Mouse (Mus musculus) kidney, postnatal 36 days (tissue): Measurements from ENCODE around the gene Ptprg.

Experiments used
- DNase-seq, 2 experiments: peaks; one replicate each; pipeline ENCODE4 v3.0.0; 2021 to 2022; ENCODE audit warnings: mixed read lengths in 2 of 2

Ptprg gene

DNA sequence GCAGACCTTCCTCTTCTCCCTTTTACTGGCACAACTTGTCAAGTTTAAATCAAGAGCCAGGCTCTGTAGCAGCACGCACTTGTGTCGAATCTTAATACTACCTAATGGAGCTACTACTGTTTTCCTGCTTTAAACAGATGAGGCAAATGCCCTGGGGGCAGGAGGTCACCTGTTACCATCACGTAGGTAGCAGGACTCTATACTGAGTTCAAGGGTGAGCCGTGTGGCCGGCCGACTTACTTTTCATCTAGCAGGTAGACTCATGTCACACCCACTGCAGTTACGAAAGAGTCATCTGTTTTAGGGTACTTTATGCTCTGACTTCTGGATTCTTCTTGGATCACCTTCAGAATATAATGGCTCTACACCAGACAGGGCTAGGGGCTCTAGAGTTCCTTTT lies 66.3 kb downstream of the Ptprg start:
- peak in 1 of 2 experiments; percentile 26 for DNase-seq

DNA sequence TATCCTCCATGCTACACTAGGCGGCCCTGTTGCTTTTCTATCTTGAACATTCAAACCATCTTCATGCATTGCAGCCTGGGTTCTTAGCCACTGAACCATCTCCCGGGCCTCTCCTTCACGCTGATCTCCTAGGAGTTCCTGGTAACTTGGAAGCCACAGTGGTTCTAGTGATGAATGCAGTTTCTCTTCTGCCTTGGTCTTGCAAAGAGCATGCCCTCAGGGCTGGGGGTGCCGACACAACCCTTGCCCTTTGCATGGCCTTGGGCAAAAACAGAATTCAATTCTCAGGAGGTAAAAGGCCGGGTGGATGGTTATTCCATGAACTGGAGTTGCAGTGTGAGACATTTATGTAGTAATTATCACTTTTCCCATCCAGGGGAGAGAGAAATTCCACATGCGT lies 67.0 kb downstream of the Ptprg start:
- no peak for DNase-seq

GRCm38 (mm10) chr14:11620962-11621568 lies 67.7 kb downstream of the Ptprg start:
- no peak for DNase-seq

DNA sequence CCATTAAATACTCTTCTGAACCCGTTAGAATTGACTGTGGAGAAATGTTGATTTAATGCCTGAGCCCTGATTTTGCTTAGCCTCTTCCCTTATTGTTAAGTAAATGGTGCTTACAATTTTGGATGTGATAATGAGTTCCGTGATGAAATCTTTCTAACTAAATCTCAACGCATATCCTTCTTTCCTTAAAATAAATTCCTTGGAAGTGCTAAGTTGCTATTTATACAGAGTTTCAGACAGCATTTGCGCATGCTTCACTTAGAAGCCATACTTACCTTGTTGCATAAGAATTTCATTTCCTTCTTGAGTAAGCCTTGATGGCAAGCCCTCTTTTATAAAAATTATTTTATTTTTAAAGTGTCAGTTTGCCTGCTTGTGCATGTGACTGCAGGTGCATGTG lies 70.2 kb downstream of the Ptprg start:
- DNase-seq = no peak

DNA sequence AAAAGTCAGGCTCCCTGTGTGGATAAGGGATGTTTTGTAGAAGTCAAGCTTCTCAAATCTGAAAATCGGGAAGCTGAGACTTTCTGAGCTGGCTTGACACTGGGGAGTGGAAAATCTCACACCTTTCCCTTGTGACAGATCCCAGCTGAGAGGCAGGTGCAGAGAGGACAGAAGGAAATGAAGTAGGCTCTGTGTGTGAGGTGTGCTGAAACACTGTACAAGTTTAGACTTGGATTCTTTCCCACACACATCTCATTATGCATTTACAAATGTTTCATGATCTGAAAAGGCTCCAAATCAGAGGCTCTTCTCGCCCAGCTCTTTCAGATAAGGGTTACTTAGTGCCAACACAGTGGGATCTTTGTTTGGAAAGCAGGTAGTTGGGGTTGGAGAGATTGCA lies 77.4 kb downstream of the Ptprg start:
- no peak for DNase-seq

GRCm38 (mm10) chr14:11631505-11631904 lies 78.2 kb downstream of the Ptprg start:
- no peak for DNase-seq

DNA sequence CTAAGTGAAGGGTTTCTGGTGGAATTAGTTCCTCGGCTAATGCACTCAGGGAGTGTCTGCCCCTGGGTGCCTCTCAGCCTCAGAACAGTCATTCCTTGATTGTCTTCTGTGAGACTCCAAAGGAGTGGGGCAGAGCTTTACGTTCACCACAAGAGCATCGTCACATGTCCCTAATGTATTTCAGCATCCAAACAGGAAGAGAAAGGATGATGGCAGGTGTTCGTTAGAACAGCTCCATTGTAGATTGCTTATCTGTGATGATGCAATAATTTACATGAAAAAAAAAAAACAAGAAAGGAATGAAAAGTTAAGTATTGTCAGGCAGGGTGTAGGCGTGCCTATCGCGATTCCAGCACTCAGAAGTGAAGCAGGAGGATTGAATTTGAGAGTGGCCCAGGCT lies 84.3 kb downstream of the Ptprg start:
- no peak for DNase-seq

DNA sequence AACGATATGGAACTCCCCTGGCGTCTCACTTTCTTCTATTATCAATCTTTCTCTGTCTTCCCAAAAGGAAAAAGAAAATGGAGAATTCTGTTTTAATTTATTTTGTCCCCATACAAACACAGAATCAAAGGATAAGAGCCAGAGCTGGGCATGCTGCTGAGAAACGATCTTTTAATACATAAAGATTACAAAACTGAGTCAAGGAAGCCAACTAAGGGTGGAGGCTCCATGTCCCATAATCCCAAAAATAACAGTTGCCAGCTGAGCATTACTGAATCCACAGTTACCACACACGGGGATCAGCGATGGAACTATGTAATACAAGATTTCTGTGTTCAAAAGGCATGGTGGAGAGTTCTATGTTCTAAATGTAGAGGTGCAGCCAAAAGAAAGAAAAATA lies 86.0 kb downstream of the Ptprg start:
- DNase-seq = no peak

- DNase-seq = no peak
Measured at GRCm38 (mm10) chr14:11640372-11640771, 87.0 kb downstream of the Ptprg start.

DNA sequence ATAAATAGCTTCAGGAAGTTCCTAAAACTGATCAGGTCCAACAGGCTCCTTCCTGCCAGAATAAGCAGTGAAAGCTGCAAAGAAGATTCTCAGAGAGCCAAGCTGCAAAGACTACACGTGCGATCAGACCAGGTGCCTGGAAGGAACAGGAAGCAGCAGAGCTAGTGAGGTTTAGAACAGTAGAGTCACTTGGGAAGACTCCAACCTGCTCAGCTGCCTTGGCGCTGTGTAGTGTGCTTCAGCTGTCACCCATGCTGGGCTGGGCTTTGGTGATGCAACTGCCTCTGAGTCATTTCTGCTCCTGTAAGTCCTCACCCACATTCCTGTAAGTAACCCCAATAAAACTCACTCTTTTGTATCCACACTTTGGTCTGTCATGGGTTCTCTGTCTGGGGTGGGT lies 87.7 kb downstream of the Ptprg start:
- no peak for DNase-seq

- peak; percentile 50 to 68 for DNase-seq
Measured at GRCm38 (mm10) chr14:11642977-11643376, 89.6 kb downstream of the Ptprg start.

DNA sequence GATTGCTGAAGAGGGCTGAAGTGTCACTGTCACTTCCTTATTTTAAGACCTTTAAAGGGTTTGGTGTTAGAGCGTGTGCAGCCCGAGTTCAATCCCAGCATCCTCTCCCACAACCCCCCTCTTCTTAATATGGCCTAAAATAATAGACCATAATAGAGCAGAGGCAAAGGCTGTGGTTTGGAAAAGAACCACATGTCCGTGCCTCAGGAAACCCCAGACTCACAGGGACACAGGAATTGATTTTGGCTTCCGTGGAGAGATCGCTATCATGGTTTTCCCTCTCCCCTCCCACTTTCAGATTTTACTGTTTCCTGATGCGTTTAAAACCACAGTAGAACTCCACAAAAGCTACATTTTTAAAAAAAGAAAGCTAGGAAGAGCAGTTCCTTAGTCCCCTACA lies 104.0 kb downstream of the Ptprg start:
- DNase-seq = peak in 1 of 2 experiments; percentile 43

- no peak for DNase-seq
Measured at GRCm38 (mm10) chr14:11663661-11664215, 110.4 kb downstream of the Ptprg start.

GRCm38 (mm10) chr14:11664302-11664701 lies 111.0 kb downstream of the Ptprg start:
- DNase-seq = no peak

GRCm38 (mm10) chr14:11665046-11665445 lies 111.7 kb downstream of the Ptprg start:
- no peak for DNase-seq

DNA sequence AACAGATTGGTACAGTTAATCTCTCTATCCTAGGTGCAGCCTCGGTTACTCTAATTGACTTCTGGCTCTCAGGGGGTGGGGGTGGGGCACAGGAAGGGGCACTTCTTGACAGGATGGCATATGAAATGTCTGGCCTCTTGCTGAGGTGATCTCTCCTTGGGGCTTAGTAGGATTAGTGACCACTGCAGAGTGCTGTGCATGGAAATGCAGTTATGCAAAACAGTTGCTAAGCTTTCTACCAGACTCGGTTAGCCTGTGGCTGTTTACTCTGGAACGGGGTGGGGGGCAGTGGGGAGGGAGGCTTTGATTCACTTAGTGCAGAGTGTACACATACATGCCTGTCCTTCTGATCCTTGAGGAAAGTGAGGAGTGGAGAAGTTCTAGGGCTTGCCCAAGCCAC lies 114.4 kb downstream of the Ptprg start:
- DNase-seq = no peak

- no peak for DNase-seq
Measured at GRCm38 (mm10) chr14:11670847-11671246, 117.5 kb downstream of the Ptprg start.

GRCm38 (mm10) chr14:11672981-11673547 lies 119.7 kb downstream of the Ptprg start:
- DNase-seq = no peak

DNA sequence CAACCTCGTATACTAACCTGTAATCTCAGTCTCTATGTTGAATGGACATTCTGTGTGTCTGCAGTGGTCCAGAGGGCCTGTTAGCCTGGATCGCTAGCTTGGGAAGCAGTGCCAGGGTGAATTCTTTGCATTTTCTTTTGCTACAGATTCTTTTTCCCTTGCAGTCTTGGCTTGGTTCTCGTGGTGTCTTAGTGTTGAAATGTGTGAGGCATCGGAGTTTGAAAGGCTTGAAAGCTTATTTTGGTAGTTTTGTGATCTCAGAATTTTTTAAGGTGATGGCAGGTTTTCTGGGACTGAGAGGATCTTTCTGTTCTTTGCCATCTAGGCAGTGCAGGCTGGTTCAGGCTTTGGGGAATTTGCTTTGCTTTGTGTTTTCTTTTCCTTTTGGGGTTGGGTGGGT lies 124.9 kb downstream of the Ptprg start:
- no peak for DNase-seq

GRCm38 (mm10) chr14:11679741-11680140 lies 126.4 kb downstream of the Ptprg start:
- DNase-seq = no peak

DNA sequence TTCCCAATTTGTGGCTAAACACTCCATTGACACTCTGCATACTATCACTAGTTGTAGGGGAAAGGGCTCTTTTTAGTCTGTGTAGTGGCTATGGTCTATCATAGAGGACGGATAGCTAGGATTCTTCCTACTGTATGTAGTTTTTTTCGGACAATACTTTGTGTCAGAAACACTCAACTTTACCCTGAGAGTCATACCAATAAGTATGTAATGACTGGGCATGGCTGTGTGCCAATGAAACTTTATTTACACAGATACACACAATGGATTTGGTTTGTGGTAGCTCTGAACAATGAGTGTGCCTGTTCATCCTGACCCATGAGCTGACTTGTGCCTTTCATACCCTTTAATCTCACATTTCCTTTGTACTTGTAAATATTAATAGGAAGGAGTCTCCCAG lies 127.3 kb downstream of the Ptprg start:
- DNase-seq = no peak

GRCm38 (mm10) chr14:11682441-11682840 lies 129.1 kb downstream of the Ptprg start:
- DNase-seq = peak in 1 of 2 experiments; percentile 6

- no peak for DNase-seq
Measured at GRCm38 (mm10) chr14:11683386-11684081, 130.2 kb downstream of the Ptprg start.

DNA sequence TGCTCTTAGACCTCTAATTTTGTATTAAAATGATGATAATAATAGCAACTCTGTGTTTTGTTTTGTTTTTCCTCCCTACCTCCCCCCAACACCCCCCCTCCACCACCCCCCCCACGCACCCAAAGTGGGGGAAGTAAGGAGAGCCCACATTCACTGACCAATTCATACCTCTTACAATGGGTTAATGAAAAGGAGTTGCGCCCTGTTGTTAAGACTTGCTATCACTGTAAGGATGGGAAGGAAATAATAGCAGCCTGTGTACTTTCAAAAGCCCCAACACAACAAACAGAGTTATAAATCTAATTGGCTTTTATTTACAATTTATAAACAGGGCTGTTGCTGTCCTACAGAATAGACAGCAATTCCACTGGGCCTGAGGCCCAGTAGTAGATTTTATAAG lies 130.8 kb downstream of the Ptprg start:
- DNase-seq = no peak
